Mouse (Mus musculus): Measurements from ENCODE around the gene Tbrg4.
A peak's percentile ranks its signal among the peaks of the same experiment; 100 is the strongest.

- TF ChIP-seq CTCF (IDR thresholded peaks at IDR 0.05; ENCODE audit: low read depth) (0 out of 2 replicates have a peak, but pooled peaks have one; percentile 8), EP300 (IDR thresholded peaks at IDR 0.05; ENCODE audit: low read depth) (no peak)
These were observed 44.2 kb upstream of the Tbrg4 start for GRCm38 (mm10) chr11:6670044-6670443.

All from liver, postnatal 0 days (tissue).